ENCODE assay signal across 8 mouse cellular contexts in genomic region chr3:137868094-137868913, GRCm38 (mm10). TPM values are rescaled to one million over a fixed set of nuclear protein-coding genes. Genes with fewer than 3 reads are reported as not detected.
DNase-seq lines count a peak whose midpoint lies in the region; ATAC-seq and TF ChIP-seq lines count a peak whose summit lies in the region.

No protein-coding gene starts in this region.

- peak overlapping the region; percentile 98 for H3K4me3 ChIP-seq in heart, embryonic 15.5 days
- peak overlapping the region; percentile 82 for H3K4me3 ChIP-seq in E14TG2a.4 (replicated peaks; ENCODE audit: low read length)
- H3K4me3 ChIP-seq in embryonic facial prominence, embryonic 14.5 days (ENCODE audit: low read depth, low read length) = peak overlapping the region; percentile 91
- peak overlapping the region; percentile 87 for H3K4me3 ChIP-seq in limb, embryonic 13.5 days
- H3K4me3 ChIP-seq in stomach, embryonic 16.5 days (replicated peaks; ENCODE audit: low read length) = peak overlapping the region; percentile 91

- no peak for TF ChIP-seq CTCF in E14TG2a.4 (conservative IDR thresholded peaks at IDR 0.05; ENCODE audit: low read length)

- H3K4me2 ChIP-seq in heart, embryonic 15.5 days = peak overlapping the region; percentile 80
- peak overlapping the region; percentile 69 for H3K4me2 ChIP-seq in embryonic facial prominence, embryonic 14.5 days (ENCODE audit: low read depth, low read length)
- H3K4me2 ChIP-seq in limb, embryonic 13.5 days (replicated peaks) = peak overlapping the region; percentile 72
- H3K4me2 ChIP-seq in stomach, embryonic 16.5 days (ENCODE audit: low read depth, low read length) = peak overlapping the region; percentile 75

- H3K36me3 ChIP-seq in heart, embryonic 15.5 days = peaks cover 4% of the 10 kb centered on the region; the same call in 1 of the 2 replicates
- peaks cover 20% of the 10 kb centered on the region for H3K36me3 ChIP-seq in E14TG2a.4 (ENCODE audit: insufficient read depth, low read length)
- peaks cover 10% of the 10 kb centered on the region for H3K36me3 ChIP-seq in embryonic facial prominence, embryonic 14.5 days (ENCODE audit: control insufficient read depth, insufficient read depth, low read length)
- H3K36me3 ChIP-seq in limb, embryonic 13.5 days = peaks cover 3% of the 10 kb centered on the region; the same call in 1 of the 2 replicates
- H3K36me3 ChIP-seq in stomach, embryonic 16.5 days (ENCODE audit: control insufficient read depth, insufficient read depth, low read length) = no peaks in the 10 kb centered on the region

- H3K9me3 ChIP-seq in heart, embryonic 15.5 days (replicated peaks) = no peaks in the 10 kb centered on the region
- H3K9me3 ChIP-seq in E14TG2a.4 (ENCODE audit: low read length) = no peaks in the 10 kb centered on the region
- H3K9me3 ChIP-seq in embryonic facial prominence, embryonic 14.5 days (ENCODE audit: control insufficient read depth, low read length) = no peaks in the 10 kb centered on the region
- no peaks in the 10 kb centered on the region for H3K9me3 ChIP-seq in limb, embryonic 13.5 days
- no peaks in the 10 kb centered on the region for H3K9me3 ChIP-seq in stomach, embryonic 16.5 days (replicated peaks; ENCODE audit: control insufficient read depth, low read length)

- DNase-seq in heart, adult 18-20 months = no peak
- DNase-seq in embryonic facial prominence, embryonic 14.5 days (ENCODE audit: low spot score) = peak; percentile 24
- no peak for DNase-seq in frontal cortex, postnatal 10 days (ENCODE audit: low spot score in 2 of 2)
- DNase-seq in kidney, adult 9 months = no peak

- no peaks in the 10 kb centered on the region for H3K27me3 ChIP-seq in heart, embryonic 15.5 days
- no peaks in the 10 kb centered on the region for H3K27me3 ChIP-seq in E14TG2a.4 (ENCODE audit: insufficient read depth, low read length)
- no peaks in the 10 kb centered on the region for H3K27me3 ChIP-seq in embryonic facial prominence, embryonic 14.5 days (replicated peaks; ENCODE audit: control insufficient read depth, insufficient read depth, low read length)
- no peaks in the 10 kb centered on the region for H3K27me3 ChIP-seq in limb, embryonic 13.5 days
- no peaks in the 10 kb centered on the region for H3K27me3 ChIP-seq in stomach, embryonic 16.5 days (ENCODE audit: control insufficient read depth, insufficient read depth, low read length)

- ATAC-seq in heart, embryonic 15.5 days (replicated peaks; ENCODE audit: insufficient number of reproducible peaks, insufficient read depth, low FRiP score, low read depth) = peak; percentile 9; the same call in 1 of the 2 replicates
- ATAC-seq in embryonic facial prominence, embryonic 14.5 days (ENCODE audit: low read depth) = 0 out of 2 replicates have a peak, but pooled peaks have one; percentile 0
- no peak for ATAC-seq in limb, embryonic 13.5 days (ENCODE audit: low FRiP score, low read depth)
- no peak for ATAC-seq in stomach, embryonic 16.5 days (ENCODE audit: insufficient read depth, low FRiP score)

- H3K4me1 ChIP-seq in heart, embryonic 15.5 days (replicated peaks) = peaks cover 22% of the 10 kb centered on the region
- H3K4me1 ChIP-seq in E14TG2a.4 (replicated peaks; ENCODE audit: low read depth, low read length) = peaks cover 18% of the 10 kb centered on the region
- peaks cover 10% of the 10 kb centered on the region; the same call in 1 of the 2 replicates for H3K4me1 ChIP-seq in embryonic facial prominence, embryonic 14.5 days (ENCODE audit: control insufficient read depth, insufficient read depth, low read length)
- peaks cover 24% of the 10 kb centered on the region for H3K4me1 ChIP-seq in limb, embryonic 13.5 days
- H3K4me1 ChIP-seq in stomach, embryonic 16.5 days (ENCODE audit: control insufficient read depth, insufficient read depth, low read length) = 0 out of 2 replicates have a peak, but pooled peaks cover 15% of the 10 kb centered on the region

- WGBS in heart, embryonic 15.5 days = 2% methylated on average over 26 of the region's 26 CpGs
- WGBS in embryonic facial prominence, embryonic 14.5 days = 2% methylated on average over 18 of the region's 26 CpGs
- WGBS in limb, embryonic 13.5 days = 4% methylated on average over 18 of the region's 26 CpGs
- WGBS in stomach, embryonic 16.5 days = 3% methylated on average over 26 of the region's 26 CpGs

- peak overlapping the region; percentile 98 for H3K27ac ChIP-seq in heart, embryonic 15.5 days
- H3K27ac ChIP-seq in embryonic facial prominence, embryonic 14.5 days (replicated peaks; ENCODE audit: low read depth, low read length) = peak overlapping the region; percentile 96
- H3K27ac ChIP-seq in limb, embryonic 13.5 days = peak overlapping the region; percentile 97
- peak overlapping the region; percentile 99 for H3K27ac ChIP-seq in stomach, embryonic 16.5 days (ENCODE audit: low read length)

- H3K9ac ChIP-seq in heart, embryonic 15.5 days = peak overlapping the region; percentile 100
- peak overlapping the region; percentile 99 for H3K9ac ChIP-seq in embryonic facial prominence, embryonic 14.5 days (ENCODE audit: low read depth, low read length)
- H3K9ac ChIP-seq in limb, embryonic 13.5 days = peak overlapping the region; percentile 97
- H3K9ac ChIP-seq in stomach, embryonic 16.5 days (ENCODE audit: low read length) = peak overlapping the region; percentile 98

RNA-seq across cellular contexts. Expression of gene Dnajb14, which starts 0.8 kb away (rescaled TPM):
- polyA plus RNA-seq in heart, embryonic 15.5 days (2015; fragmentation: Nextera tagmentation; extraction: Ambion mirVana) = 9.5 and 10.5 TPM in 2 replicates
- total RNA-seq in heart, adult 18-20 months (2021) = 10 to 100 TPM; 11.5 to 12.4 TPM
- 12.0 and 13.5 TPM in 2 replicates for polyA plus RNA-seq in embryonic facial prominence, embryonic 14.5 days (2014; fragmentation: Nextera tagmentation; extraction: Ambion mirVana)
- polyA plus RNA-seq in limb, embryonic 13.5 days (2015; fragmentation: Nextera tagmentation; extraction: Ambion mirVana) = 11.3 and 11.5 TPM in 2 replicates
- 8.0 and 8.4 TPM in 2 replicates for polyA plus RNA-seq in stomach, embryonic 16.5 days (2015; fragmentation: Nextera tagmentation; extraction: Ambion mirVana)

RNA-seq across cellular contexts. Expression of gene H2afz, which starts 4.0 kb away (rescaled TPM):
- polyA plus RNA-seq in heart, embryonic 15.5 days (2015; fragmentation: Nextera tagmentation; extraction: Ambion mirVana) = 920 and 981 TPM in 2 replicates
- total RNA-seq in heart, adult 18-20 months (2021) = 10 to 100 TPM; 61.7 to 65.4 TPM
- 1,328 and 1,383 TPM in 2 replicates for polyA plus RNA-seq in embryonic facial prominence, embryonic 14.5 days (2014; fragmentation: Nextera tagmentation; extraction: Ambion mirVana)
- 1,866 and 1,908 TPM in 2 replicates for polyA plus RNA-seq in limb, embryonic 13.5 days (2015; fragmentation: Nextera tagmentation; extraction: Ambion mirVana)
- polyA plus RNA-seq in stomach, embryonic 16.5 days (2015; fragmentation: Nextera tagmentation; extraction: Ambion mirVana) = 1,166 and 1,340 TPM in 2 replicates

RNA-seq across cellular contexts. Expression of gene Lamtor3, which starts 50.0 kb away (rescaled TPM):
- polyA plus RNA-seq in heart, embryonic 15.5 days (2015; fragmentation: Nextera tagmentation; extraction: Ambion mirVana) = 100 and 108 TPM in 2 replicates
- total RNA-seq in heart, adult 18-20 months (2021) = 10 to 100 TPM; 93.5 to 93.8 TPM
- 108 and 112 TPM in 2 replicates for polyA plus RNA-seq in embryonic facial prominence, embryonic 14.5 days (2014; fragmentation: Nextera tagmentation; extraction: Ambion mirVana)
- 108 and 114 TPM in 2 replicates for polyA plus RNA-seq in limb, embryonic 13.5 days (2015; fragmentation: Nextera tagmentation; extraction: Ambion mirVana)
- polyA plus RNA-seq in stomach, embryonic 16.5 days (2015; fragmentation: Nextera tagmentation; extraction: Ambion mirVana) = 113 and 118 TPM in 2 replicates

Comparison
In these comparisons a context has a peak if more than half of its experiments do, and no peak if none do; other contexts are left out.
1. ATAC-seq: peak in heart, embryonic 15.5 days (single experiment) and embryonic facial prominence, embryonic 14.5 days (single experiment); none in limb, embryonic 13.5 days (single experiment) and stomach, embryonic 16.5 days (single experiment).
2. Peak in every context shown above with its lines, with median percentiles within 50 percentile points of each other: H3K27ac ChIP-seq, H3K4me2 ChIP-seq, H3K4me3 ChIP-seq and H3K9ac ChIP-seq.